Mouse (Mus musculus) cortical plate, adult 2 months (tissue): ENCODE data around the gene Plxnc1.

Source experiments
- CTCF ChIP-seq: fragments of 200-500 bp; IDR thresholded peaks from 2 replicates; pipeline ENCODE4 v1.5.1; 2011; ENCODE audit warnings: mild to moderate bottlenecking, control low read depth, low read length; ENCODE audit not compliant: insufficient read depth; ENCODE audit errors: extremely low read depth
- POLR2A ChIP-seq: fragments of 200-500 bp; IDR thresholded peaks from 2 replicates; pipeline ENCODE4 v1.6.1; 2011; ENCODE audit warnings: mild to moderate bottlenecking, low read length, control low read depth; ENCODE audit not compliant: insufficient read depth; ENCODE audit errors: extremely low read depth

DNA sequence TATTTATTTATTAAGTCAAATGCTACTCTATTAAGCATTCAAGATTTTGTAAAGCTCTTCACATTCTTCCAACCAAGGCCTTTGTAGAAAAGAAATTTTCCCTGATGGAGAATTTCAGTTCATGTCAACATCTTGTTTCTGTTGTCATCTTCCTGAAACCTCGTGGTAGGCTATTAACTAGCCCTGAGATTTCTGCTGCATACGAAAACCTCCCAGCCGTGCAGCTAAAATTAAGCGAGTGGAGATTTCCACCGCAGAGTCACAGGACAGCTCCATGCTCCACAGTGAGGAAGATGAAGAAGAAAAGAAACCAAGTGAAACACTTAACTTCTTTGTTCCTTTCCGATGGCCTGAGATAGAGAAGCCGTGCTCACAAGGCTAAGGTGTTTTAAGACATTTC is 28.0 kb downstream of the Plxnc1 start:
- TF ChIP-seq CTCF (no peak), POLR2A (no peak)
